Mouse (Mus musculus) ES-CJ7 (cell line): ENCODE results near the gene Actbl2.

Source experiments
- DNase-seq: peaks from one replicate; pipeline ENCODE4 v3.0.0; 2011; ENCODE audit warnings: low read depth, low spot score

The Actbl2 gene

DNA sequence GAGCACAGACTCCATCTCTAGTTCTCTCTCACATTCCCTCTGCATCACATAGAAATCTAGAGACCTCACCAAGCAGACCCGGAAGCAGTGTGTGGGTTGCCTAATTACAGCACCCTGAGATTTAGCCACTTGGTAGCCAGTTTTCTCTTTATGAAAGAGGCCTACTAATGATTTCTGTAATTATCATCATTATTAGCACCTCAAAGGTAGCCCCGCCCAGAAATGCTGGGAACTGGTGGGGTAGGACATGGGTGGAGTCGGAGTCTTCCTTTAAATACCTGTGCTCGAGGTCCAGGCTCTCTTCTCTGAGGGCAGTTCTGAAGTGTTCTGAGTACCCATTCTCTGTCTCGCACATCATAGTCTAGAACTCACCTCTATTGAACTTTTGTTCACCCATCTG lies at the start of gene Actbl2:
Gene Actbl2, plus strand, starts transcription at position 301 of the 400 bp plus-strand sequence.
- no peak for DNase-seq

- no peak for DNase-seq
Measured at GRCm38 (mm10) chr13:111210649-111211378, 44.0 kb upstream of the Actbl2 start.

GRCm38 (mm10) chr13:111228768-111229167 lies 26.0 kb upstream of the Actbl2 start:
- no peak for DNase-seq

DNA sequence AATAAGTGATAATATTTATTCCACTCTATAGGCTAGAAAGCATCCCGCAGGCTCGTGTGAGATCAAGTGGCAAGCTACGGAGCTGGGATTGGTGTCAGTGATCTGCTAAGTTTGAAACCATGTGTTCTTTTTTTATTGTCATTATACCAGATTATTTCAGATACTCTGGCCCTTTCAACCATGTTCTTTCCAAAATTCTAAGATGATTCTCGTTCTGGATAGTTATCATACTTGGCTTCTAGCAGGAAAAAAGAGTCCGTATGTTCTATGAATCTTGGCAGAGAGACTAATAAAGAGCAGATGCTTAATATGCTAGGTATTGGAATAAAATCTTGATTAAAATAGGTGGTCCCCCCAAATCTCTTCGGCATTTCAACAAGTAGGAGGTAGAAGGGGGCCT lies 25.3 kb upstream of the Actbl2 start:
- DNase-seq: no peak

DNA sequence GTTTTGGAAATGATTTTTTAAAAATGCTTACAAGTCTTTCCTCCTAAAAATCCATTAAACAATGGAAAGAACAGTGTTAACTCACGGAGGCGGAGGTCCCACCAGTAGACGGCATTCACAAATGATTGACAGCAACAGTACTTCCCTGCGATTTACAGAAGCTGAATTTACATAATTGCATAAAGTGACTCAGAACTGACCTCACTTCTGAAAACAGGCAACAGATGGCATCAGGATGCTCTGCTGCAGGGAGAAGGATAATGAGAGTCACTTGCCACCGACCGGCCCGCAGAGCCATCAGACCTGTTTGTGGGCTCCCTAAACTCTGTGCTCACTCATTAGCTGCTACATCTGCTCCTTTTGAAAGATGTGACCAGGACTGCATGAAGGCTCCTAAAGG lies 22.4 kb upstream of the Actbl2 start:
- DNase-seq: no peak

DNA sequence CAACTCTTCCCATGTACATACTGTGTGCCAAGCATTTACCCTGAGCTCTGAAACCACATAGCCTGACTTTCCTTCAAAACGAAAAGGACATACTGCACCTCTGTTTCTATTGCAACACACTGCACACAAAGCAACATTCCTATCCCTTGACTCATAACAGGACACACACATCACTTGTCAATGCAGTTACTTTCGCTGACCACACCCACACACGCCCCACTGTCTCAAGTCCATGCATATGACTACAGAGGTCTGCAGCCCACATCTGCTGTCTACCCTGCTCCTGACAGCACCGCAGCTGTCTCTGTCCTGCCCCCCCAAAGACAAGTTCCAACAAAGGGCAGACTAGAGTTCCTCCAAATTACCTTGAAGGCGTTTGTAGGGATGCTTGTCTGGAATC lies 21.5 kb upstream of the Actbl2 start:
- DNase-seq: peak; percentile 29

- no peak for DNase-seq
Measured at GRCm38 (mm10) chr13:111234573-111234972, 20.2 kb upstream of the Actbl2 start.

GRCm38 (mm10) chr13:111235719-111236166 lies 19.1 kb upstream of the Actbl2 start:
- no peak for DNase-seq

DNA sequence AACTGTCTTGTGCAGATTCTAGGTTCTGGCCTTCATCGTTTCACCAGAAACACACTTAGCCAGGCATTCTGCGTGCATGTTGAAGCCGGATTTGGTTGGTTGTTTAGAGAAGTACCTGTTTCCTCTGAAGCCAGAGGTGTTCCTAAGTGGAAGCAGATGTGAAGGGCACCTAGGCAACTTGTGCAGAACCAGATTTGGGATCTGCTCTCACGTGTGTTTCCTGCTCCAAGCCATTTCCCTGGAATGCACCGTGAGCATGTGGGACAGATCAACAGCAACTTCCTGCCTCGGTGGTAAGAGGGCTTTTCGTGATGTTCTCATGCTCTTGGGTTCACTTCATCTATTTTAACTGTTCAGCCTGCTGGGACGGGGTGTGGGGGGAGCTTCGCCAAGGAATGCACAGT lies 18.4 kb upstream of the Actbl2 start:
- no peak for DNase-seq

- peak; percentile 49 for DNase-seq
Measured at GRCm38 (mm10) chr13:111237296-111237695, 17.5 kb upstream of the Actbl2 start.

GRCm38 (mm10) chr13:111237865-111238465 lies 16.8 kb upstream of the Actbl2 start:
- DNase-seq: peak; percentile 51

DNA sequence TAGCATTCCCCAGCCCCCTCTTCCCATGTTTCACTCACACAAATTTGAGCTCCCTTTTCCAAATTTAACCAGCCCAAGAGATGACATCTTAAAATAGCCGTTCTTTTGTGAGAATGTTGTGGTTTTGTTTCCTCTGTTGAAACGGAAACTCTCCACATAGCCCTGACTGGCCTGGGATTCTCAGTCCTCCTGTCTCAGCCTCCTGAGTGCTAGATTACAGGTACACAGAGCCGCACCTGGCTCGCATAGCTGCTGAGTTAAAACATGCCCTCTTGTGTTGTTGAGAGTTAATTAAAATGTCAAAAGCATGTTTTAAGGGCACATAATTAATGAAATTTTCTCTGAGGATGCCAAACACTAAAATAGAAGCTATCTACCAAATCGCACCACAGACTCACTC lies 3.7 kb upstream of the Actbl2 start:
- no peak for DNase-seq

DNA sequence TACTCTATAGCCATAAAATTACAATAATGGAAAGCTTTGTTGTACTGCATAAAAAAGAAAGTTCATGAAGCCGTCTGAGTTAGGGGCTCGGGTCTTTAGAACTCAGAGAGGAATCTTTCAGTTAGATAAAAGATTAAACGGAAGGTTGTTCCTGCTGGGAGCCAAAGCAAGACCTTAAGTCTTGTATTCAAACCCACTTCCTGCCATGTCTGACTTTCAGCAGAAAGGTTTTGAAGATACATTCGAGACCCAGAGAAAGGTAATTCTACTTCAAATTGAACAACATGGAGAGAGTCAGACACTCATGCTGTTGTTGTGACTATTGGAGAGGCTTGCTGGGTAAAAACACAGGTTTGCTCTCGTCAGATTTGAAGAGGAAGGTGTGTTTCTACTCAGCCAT lies 3.0 kb upstream of the Actbl2 start:
- DNase-seq: no peak

DNA sequence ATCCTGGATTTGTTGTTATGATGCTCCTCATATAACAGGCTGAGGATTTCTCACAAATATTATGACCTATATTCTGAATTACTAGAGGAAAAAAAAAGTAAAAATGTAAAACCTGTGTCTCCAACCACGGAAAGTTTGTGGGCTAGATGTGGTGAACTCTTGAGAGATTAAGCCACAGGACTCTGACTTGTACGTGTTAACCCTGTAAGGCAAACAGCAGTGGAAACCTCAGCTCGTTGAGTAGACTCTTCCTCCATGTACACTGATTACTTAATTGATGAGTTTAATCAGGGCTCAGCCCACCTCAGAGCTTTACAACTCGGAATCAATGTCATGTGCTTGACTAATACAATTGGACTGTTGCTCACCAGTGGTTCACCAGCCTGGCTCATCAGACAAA lies 3.2 kb downstream of the Actbl2 start:
- DNase-seq: no peak

DNA sequence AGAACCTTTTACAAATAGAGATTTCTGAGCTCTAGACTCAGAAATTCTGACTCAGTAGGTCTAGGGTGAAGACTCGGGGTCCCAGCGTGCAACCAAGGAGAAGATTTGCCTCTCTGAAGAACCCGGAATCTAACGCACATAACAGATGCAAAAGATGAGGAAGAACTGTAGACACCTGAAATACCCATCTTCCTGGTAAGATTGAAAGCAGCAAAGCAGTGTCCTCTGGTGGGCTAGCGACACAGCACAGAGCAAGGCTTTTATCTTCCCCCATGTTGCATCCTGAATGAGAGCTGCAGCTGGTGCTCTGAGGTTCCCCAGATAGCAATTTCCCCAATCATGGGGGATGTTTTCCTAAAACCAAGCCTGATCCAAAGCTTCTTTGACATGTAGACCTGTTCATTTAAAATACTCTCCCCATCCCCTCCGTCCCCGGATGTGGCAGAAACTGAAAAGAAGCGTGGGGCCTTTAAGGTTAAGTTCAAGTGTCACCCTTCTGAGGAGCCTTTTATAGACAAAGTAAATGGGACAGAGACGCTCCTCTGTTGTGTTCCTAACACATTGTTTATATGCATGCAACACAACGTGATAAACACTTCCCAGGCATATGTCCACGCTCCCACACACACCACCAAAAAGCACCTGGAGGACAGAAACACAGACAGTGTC lies 3.7 kb downstream of the Actbl2 start:
- no peak for DNase-seq

GRCm38 (mm10) chr13:111259093-111259491 lies 4.3 kb downstream of the Actbl2 start:
- DNase-seq: no peak

GRCm38 (mm10) chr13:111259711-111260110 lies 4.9 kb downstream of the Actbl2 start:
- DNase-seq: no peak

DNA sequence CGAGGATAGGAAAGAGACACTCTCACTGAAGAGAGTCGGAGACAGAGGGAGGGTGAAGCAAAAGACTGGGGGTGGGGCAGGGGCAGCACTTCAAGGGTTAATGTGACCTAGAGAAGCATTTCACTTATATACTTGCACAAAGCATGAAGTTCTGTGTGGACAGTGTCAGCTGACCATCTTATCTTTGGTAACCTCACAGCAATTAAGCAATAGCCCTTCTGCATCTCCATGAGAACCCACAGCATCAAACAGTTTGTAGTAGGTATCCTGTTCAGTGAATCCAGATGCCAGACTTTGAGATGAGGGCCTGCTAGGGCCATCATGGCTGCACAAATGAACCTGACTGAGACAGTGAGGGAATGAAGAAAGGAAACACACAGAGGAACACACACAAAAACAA lies 8.4 kb downstream of the Actbl2 start:
- no peak for DNase-seq

GRCm38 (mm10) chr13:111263758-111264157 lies 8.9 kb downstream of the Actbl2 start:
- no peak for DNase-seq

DNA sequence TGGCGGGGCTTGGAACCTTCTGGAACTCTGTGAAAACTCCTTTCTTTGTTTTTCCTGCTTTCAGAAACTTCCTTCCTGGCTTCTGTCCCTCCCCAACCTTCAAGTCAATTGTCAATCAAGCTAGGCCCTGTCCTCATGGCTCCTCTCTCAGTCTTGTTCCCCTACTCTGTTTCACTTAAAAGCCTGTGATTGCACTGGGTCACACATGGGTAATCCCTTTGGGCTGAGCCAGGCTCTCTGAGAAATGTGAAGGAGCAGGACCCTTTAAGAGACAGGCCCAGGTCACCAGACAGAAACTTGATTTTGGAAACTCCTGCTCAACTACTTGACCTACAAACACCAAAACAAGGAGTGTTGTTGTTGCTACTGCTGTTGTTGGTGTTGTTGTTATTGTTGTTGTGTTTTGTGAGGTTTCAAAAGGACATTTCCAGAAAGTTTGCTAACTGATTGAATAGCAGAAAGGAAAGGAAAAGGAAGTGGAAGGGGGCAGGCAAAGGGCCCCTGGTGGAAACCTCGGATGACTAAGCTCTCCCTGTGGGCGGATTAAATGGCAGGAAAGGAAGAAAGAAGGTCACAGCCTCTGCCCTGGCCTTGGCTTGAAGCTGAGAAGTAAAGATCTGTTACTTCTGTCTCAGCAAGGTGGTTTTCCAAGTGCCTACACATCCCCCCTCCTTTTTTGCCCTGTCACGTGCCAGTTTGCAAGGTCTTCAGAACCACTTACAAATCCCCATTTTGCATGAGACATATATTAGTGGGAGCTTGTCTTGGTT lies 10.6 kb downstream of the Actbl2 start:
- no peak for DNase-seq

DNA sequence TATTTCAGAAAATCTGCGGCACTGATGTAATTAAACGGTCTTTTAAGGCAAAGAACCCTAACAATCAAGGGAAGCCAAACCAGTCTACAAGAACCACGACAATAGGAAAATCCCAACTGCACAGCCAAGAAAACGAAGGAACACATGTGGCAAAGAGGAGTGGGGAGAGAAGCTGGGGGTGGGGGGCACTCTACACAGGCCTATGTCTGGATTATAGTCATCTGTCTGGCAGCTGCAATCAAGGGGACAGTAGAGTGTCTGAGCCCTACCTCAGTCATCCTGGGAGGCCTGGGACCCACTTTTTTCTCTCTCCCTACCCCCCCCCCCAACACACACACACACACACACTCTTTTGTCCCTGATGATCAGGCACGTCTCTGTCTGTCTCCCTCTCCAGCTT lies 12.0 kb downstream of the Actbl2 start:
- DNase-seq: no peak

- no peak for DNase-seq
Measured at GRCm38 (mm10) chr13:111268992-111269391, 14.2 kb downstream of the Actbl2 start.
